Mouse (Mus musculus) heart, adult 2 months (tissue): ENCODE measurements at regions not wholly inside any gene's neighbourhood (a gene's known extent, or its start where the extent isn't known, plus 50 kb on each side); places are given as distances from the start of the nearest gene placed in this dataset.

Experiments
- DNase-seq, 2 experiments: peaks; one replicate each; pipeline ENCODE4 v3.0.0; 2021
- H3K27ac ChIP-seq: fragments of 200-600 bp; 2 replicates; pipeline ENCODE4 v1.8.1; 2022
- H3K27me3 ChIP-seq: fragments of 200-500 bp; 2 replicates; pipeline ENCODE4 v1.6.1; 2012; ENCODE audit warnings: mild to moderate bottlenecking, low read length, inconsistent platforms, mixed read lengths; ENCODE audit not compliant: control insufficient read depth, insufficient read depth
- H3K36me3 ChIP-seq: fragments of 200-500 bp; 2 replicates; pipeline ENCODE4 v1.6.1; 2012; ENCODE audit warnings: low read length, inconsistent platforms; ENCODE audit not compliant: control insufficient read depth, insufficient read depth
- H3K4me1 ChIP-seq: fragments of 200-500 bp; 2 replicates; pipeline ENCODE4 v1.6.1; 2011; ENCODE audit warnings: low read length; ENCODE audit not compliant: control insufficient read depth, insufficient read depth
- H3K4me3 ChIP-seq: fragments of 200-600 bp; 2 replicates; pipeline ENCODE4 v1.8.1; 2022
- H3K79me2 ChIP-seq: fragments of 200-500 bp; replicated peaks from 2 replicates; pipeline ENCODE4 v1.6.1; 2012; ENCODE audit warnings: mild to moderate bottlenecking, inconsistent platforms, low read length, moderate library complexity, mixed read lengths; ENCODE audit not compliant: control insufficient read depth, insufficient read depth
- H3K9ac ChIP-seq: fragments of 200-500 bp; 2 replicates; pipeline ENCODE4 v1.6.1; 2012; ENCODE audit warnings: low read depth, mild to moderate bottlenecking, control low read depth, inconsistent platforms, low read length, mixed read lengths
- CTCF ChIP-seq: fragments of 200-600 bp; IDR thresholded peaks from 2 replicates; pipeline ENCODE4 v1.8.1; 2022; ENCODE audit warnings: antibody characterized with exemption, mild to moderate bottlenecking, moderate library complexity
- EP300 ChIP-seq: fragments of 200-500 bp; IDR thresholded peaks from 2 replicates; pipeline ENCODE4 v1.6.1; 2011; ENCODE audit warnings: low read depth, low read length, control low read depth; ENCODE audit not compliant: insufficient read depth
- POLR2A ChIP-seq: fragments of 200-500 bp; IDR thresholded peaks from 2 replicates; pipeline ENCODE4 v1.6.1; 2011; ENCODE audit warnings: mild to moderate bottlenecking, low read depth, low read length, control low read depth; ENCODE audit not compliant: insufficient read depth
- WGBS: fragments of 180-500 bp; shearing (Covaris S2); methylation state at CpG from one replicate; pipeline ENCODE4 v1.1.7; 2018; 5-methylcytosine and 5-hydroxymethylcytosine counted together
- intact Hi-C: fragments of 180-260 bp; cut with DNase I; formaldehyde crosslinking; loops from one replicate; pipeline ENCODE4 v1.15.1; 2025

GRCm38 (mm10) chr12:96615134-96615533, 923.1 kb downstream of the Flrt2 start:
- H3K36me3 ChIP-seq, result no peaks in the 10 kb centered on the region
- no peak for TF ChIP-seq EP300
- TF ChIP-seq POLR2A, result no peak
- TF ChIP-seq CTCF, result no peak
- H3K4me3 ChIP-seq, result no peak overlapping the region
- WGBS, result 60% methylated on average over 2 of the region's 2 CpGs
- H3K9ac ChIP-seq, result no peak overlapping the region
- DNase-seq, result no peak
- H3K27ac ChIP-seq, result no peak overlapping the region
- no peaks in the 10 kb centered on the region for H3K27me3 ChIP-seq
- intact Hi-C loops, result no loop called here
- H3K4me1 ChIP-seq, result no peaks in the 10 kb centered on the region
- H3K79me2 ChIP-seq, result no peaks in the 10 kb centered on the region

GRCm38 (mm10) chr12:96615850-96616249, 923.8 kb downstream of the Flrt2 start:
- no peak for TF ChIP-seq CTCF
- TF ChIP-seq POLR2A, result no peak
- no peak for TF ChIP-seq EP300
- H3K79me2 ChIP-seq, result no peaks in the 10 kb centered on the region
- H3K36me3 ChIP-seq, result no peaks in the 10 kb centered on the region
- no peaks in the 10 kb centered on the region for H3K27me3 ChIP-seq
- no peaks in the 10 kb centered on the region for H3K4me1 ChIP-seq
- no peak for DNase-seq
- H3K9ac ChIP-seq, result no peak overlapping the region
- H3K27ac ChIP-seq, result no peak overlapping the region
- 31% methylated on average over 4 of the region's 4 CpGs for WGBS
- no peak overlapping the region for H3K4me3 ChIP-seq
- intact Hi-C loops, result no loop called here

- TF ChIP-seq POLR2A, result no peak
- no peak for TF ChIP-seq EP300
- no peak for TF ChIP-seq CTCF
Observed at GRCm38 (mm10) chr12:96617226-96617625, 925.2 kb downstream of the Flrt2 start.

More at GRCm38 (mm10) chr12:96617226-96617625, 925.2 kb downstream of the Flrt2 start:
- no peaks in the 10 kb centered on the region for H3K4me1 ChIP-seq
- H3K4me3 ChIP-seq, result no peak overlapping the region
- intact Hi-C loops, result no loop called here
- H3K36me3 ChIP-seq, result no peaks in the 10 kb centered on the region
- WGBS, result 84% methylated on average over 2 of the region's 2 CpGs
- H3K27me3 ChIP-seq, result no peaks in the 10 kb centered on the region
- no peaks in the 10 kb centered on the region for H3K79me2 ChIP-seq
- no peak for DNase-seq
- H3K27ac ChIP-seq, result no peak overlapping the region
- no peak overlapping the region for H3K9ac ChIP-seq
